Mouse (Mus musculus) brain, embryonic 18.5 days (tissue): ENCODE data around the gene Ppp2r2c.

Experiments
- DNase-seq: peaks from one replicate; pipeline ENCODE4 v3.0.0-alpha.2; 2012; ENCODE audit warnings: low read depth, low spot score

Ppp2r2c gene

GRCm38 (mm10) chr5:36979001-36979400 is 110.7 kb downstream of the Ppp2r2c start:
- no peak for DNase-seq

GRCm38 (mm10) chr5:36979631-36980030 is 111.3 kb downstream of the Ppp2r2c start:
- no peak for DNase-seq

DNA sequence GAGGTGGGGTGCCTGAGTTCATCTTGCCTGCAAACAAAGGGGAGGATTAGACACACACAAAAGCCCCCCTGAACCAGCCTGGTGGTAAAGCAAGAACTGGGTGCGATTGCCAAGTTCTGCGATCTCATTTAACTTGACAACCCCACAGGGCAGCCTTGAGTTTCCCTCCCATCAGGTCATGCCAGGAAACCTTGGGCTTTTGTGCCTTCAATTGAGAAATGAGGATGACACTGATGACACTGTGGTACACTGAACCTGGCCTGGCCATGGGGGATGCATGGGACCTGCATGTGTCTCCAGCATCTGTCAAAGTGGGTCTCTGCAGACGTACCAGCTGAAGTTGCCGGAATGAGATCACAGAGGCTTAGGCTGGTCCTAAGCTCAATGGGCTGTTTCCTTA is 114.0 kb downstream of the Ppp2r2c start:
- no peak for DNase-seq

DNA sequence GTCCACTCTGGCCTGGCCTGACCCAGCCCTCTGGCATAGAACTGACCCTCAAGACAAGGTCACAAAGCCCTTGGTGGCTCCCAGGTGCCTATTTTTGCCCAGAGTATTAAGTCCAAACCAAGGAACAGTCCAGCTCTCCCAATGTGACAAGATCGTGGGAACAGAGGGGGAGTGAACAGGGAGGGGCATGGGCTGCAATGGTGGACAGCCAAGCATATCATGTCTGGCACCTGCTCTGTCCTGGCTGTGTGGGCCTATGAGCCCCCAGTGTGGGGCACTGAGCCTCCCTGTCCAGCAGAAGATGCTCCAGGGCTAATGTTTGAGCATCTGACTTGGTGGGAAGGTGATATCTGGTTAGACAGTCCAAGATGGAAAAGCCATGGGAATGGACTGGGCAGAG is 118.3 kb downstream of the Ppp2r2c start:
- no peak for DNase-seq

DNA sequence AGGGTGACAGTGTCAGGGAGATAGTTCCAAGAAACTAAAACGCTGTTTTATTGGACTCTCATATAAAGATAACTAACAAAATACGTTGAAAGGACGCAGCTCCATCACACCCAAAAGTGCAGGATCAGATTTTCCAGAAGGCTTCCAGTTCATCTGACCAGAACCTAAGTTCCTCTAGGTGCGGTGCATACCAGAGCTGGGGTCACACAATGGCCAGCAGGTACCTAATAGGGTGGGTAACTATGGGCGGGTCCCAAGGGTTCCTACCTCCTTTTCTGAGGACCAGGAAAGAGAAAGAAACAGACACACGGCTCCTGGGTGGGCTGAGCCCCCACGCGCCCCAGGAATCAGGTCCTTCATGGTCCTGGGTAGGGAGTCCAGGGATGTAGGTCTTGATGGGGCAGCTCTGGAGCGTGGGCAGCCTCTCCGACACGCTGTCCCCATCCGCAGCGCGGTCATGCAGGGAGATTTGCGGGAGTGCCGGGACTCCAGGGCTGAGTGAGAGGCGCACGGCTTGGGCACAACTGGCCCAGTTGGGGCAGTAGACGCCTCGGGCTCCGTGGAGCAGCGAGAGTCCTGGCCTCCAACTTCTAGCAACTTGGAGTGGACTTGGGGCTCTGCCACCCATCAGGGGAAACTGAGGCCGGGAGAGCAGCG is 119.9 kb downstream of the Ppp2r2c start:
- DNase-seq = no peak

DNA sequence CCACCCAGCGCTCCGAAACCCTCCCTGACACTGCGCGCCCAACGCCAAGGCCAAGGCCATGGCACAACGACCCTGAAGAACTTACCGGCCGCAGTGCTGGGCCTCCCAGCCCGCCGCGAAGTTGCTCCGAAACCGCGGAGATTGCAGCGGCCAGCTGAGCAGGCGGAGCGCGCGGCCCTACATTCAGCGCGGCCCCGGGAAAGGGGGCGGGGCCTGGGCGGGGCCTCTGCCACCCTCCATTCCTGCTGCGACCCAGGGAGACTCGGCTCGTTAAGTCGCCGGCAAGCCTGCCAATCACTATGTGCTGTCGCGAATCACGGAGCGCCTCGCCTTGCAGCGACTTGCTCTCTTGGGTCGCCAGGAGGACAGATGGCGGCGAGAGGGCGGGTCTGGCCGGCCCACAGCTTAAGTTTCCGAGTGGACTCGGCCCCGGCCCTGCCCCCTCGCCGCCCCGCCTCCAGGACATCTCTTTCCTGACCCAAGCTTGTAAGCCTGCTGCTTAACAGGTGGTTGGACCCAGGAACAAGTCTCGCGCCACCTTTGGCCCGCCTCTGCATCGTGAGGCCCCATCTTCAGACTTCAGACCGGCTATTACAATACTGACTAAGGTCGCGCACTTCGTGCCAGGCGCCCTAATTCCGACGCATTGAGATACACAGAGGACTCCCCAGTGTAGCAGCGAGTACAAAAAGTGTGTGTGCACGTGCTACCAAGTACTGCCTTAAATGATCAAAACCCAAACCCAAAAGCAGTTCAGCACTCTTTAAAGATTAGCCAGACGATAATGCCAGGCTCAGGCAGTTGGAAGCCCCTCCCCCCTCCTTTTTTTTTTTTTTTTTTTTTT is 120.7 kb downstream of the Ppp2r2c start, which contains the start of gene Wfs1:
TSS of gene Wfs1 (minus strand) at position 425 of the 844 bp plus-strand sequence.
- DNase-seq = peak; percentile 85

- DNase-seq = no peak
Observed at GRCm38 (mm10) chr5:36989625-36989977, 121.3 kb downstream of the Ppp2r2c start.

GRCm38 (mm10) chr5:36990196-36990595 is 121.9 kb downstream of the Ppp2r2c start:
- DNase-seq = no peak

DNA sequence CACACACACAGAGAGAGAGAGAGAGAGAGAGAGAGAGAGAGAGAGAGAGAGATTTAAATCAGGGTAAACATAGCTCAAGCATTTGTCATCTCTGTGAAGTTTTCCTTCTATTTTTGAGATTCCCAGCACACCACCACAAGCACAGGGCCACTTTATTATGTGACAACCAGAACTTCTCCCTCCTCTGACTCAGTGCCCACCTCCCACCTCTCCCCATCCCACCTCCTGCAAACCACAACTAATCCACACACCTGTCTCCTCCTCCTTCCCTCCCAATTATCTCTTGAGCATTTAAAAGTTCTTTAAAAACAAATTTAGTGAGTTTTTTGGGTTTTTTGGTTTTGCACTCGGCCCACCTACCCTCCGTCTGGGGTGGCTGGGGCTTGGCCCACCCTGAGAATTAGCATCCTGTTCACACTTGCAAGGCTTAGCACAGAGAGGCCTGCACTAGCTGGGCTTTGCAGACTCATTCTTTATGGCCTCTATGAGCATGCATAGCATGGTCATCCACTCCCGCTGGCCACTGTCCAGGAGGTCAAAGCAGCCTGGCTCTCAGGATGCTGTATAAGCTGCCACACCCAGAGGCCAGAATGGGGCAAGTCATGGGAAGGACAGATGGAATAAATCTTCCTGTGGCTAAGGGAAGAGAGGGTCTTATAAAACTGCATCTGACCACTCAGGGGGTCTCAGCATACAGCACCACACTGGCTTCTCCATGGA is 122.5 kb downstream of the Ppp2r2c start:
- no peak for DNase-seq

DNA sequence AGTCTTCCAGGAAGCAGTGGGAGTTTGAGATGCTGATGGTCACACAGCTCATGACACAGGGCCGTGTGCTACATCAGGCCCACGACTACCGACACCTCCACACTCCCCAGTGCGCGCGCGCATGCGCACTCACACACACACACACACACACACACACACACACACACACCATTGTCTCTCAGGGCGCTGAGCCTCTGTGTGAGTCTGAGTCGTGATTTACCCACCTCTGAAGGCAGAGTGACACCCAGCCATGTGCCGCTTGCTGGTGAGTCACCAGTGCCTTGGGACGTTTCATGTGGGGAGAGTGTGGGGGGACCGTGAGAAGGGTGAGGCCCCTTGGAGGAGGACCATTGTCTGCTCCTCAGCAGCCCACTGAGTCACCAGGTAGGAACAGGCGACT is 128.1 kb downstream of the Ppp2r2c start:
- DNase-seq = no peak

- DNase-seq = no peak
Observed at GRCm38 (mm10) chr5:36997996-36998395, 129.7 kb downstream of the Ppp2r2c start.

DNA sequence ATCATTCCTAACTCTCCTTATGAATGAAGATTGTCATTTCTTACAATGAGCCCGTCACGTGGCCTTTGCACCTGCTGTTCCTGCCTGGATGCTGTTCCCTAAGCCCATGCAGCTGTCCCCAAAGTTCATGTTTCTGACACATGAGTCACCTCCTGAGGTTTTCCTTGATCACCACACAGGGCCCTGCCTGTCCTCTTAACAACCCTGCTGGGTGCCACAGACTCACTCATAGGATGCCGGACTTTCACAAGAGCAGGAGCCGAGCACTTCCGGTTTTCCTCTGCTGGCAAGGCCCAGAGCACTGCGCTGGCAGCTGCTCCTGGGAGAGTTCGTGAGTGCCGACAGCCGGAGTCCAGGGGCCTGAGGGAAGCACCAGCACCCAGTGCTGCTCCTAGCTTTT is 132.7 kb downstream of the Ppp2r2c start:
- DNase-seq = no peak

GRCm38 (mm10) chr5:37002001-37002400 is 133.7 kb downstream of the Ppp2r2c start:
- DNase-seq = no peak
